Mouse (Mus musculus) right cerebral cortex, postnatal 10 days (tissue): Measurements from ENCODE around the gene Olfr657.

Source experiments
- DNase-seq, 2 experiments: peaks; one replicate each; pipeline ENCODE4 v3.0.0; 2021; ENCODE audit warnings: low spot score in 2 of 2

Gene Olfr657

DNA sequence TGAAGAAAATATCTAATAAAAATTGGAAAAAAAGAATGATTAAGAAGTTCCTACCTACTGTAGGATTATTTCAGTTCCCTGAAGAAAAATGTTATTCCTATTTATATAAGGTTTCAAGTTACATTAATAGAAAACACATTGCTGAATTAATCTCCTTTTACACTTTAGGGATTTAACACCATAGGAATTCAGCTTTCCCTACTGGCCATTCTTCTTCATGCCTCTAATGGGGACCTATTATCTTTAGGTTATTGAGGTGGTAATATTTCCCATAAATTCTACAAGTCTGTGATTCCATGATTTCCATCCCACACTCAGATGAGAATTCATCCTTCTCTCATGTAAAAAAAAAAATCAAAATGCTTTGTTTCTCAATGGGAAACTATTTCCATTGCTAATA lies at the start of gene Olfr657:
Gene Olfr657, plus strand, starts transcription at position 301 of the 400 bp plus-strand sequence.
- DNase-seq, result no peak

DNA sequence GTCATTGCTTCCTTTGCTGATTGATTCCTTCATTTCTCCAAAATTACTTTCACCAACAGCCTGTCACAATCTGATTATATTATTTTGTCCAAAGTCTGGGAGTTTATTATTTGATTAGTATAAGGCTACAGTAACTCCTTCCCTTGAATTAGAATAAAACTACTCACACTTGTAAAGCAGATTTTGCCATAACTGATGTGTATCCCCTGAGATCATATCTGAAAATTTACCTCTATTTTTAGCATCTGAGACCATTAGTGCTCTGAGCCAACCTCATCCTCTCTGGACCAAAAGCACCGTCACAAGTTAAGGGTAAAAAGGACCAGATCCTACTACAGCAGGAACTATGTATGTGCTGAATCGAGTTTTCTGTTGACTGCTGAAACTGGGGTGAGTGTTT lies 47.6 kb upstream of the Olfr657 start, which contains the start of gene Olfr653:
Gene Olfr653, plus strand, starts transcription at position 301 of the 400 bp plus-strand sequence.
- DNase-seq, result no peak

DNA sequence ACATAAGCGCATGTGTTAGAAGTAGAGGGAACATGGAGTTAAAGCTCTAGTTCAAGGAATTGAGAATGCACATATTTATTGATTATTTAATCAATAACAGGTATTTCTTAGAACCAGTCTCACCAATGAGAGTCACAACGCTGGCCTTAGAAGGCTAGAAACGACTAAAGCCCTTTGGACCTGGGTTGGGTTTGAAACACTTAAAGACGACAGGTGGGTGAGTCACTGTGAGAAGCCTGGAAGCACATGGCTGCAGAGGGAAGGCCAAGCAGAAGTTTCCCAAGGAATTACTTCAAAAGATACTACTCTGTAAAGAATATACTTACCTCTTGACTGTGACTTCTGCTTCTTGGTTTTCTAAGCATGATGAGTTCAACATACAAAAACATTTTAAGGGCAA lies 43.7 kb upstream of the Olfr657 start:
- no peak for DNase-seq

DNA sequence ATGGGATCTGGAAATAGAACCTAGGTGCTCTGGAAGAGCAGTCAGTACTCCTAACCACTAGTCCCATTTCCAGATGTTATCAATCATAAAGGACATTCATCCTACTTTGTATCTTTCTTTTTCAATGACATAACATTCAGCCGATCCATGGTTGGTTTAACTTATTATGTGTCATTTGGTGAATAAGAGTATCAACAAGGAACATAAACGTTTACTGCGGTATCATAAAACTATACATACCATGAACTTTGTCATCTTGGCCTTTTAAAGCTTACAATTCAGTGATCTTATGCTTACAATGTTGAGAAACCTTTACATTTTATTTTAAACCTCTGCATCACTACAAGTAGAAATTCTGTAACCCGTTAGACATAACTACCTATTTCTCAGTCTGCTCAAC lies 43.2 kb upstream of the Olfr657 start:
- DNase-seq, result no peak

DNA sequence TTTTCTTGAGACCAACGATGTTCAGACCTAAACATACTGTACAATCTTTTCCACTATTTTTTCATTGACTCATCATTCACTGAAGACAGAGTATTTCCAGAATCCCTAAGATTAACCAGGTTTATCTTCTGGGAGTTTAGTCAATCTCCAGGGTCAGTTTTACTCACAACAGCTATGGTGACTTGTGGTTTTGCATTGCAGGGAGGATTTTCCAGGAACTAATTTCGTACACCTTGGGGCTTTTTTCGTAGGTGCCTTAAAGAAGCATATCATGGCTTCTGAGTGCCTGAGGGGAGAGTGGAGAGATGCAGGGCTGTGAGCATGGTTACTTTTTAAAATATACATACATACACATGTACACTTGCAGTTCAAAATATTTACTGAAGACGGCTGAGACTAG lies 37.9 kb upstream of the Olfr657 start, which contains the start of gene Olfr654:
Gene Olfr654, plus strand, starts transcription at position 301 of the 400 bp plus-strand sequence.
- no peak for DNase-seq

DNA sequence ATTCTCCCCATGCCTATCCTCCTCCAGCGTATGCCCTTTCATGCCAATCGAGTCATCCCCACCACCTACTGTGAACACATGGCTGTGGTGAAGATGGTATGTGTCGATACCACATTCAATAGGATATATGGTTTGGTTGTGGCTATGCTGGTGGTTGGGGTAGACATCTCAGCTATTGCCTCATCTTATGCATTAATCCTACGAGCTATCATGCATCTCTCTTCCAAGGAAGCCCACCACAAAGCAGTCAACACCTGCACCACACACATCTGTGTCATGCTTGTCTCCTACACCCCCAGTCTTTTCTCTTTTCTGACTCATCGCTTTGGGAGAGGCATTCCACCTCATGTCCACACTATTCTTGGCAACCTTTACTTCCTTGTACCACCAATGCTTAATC lies 36.3 kb upstream of the Olfr657 start:
- DNase-seq, result no peak

DNA sequence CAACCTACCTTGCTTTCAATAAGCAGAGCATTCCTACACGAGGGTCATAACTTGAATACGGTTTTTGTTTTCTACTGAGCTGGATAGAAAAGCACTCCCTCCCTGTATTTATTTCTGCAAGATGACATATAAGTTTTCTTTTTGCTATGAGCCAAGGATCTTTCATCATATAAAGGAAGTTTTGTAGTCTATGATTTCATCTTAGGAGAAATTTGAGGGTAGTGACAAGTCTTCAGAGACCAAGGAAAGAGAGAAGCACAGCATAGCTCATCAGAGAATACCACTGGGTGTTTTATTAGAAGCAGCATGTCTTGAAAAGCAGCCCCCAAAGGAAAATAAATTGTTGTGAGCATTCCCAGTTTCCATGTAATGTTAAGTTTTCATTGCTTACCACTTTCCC lies 22.9 kb upstream of the Olfr657 start, which contains the start of gene Olfr655:
Gene Olfr655, minus strand, starts transcription at position 101 of the 400 bp plus-strand sequence.
- DNase-seq, result no peak

DNA sequence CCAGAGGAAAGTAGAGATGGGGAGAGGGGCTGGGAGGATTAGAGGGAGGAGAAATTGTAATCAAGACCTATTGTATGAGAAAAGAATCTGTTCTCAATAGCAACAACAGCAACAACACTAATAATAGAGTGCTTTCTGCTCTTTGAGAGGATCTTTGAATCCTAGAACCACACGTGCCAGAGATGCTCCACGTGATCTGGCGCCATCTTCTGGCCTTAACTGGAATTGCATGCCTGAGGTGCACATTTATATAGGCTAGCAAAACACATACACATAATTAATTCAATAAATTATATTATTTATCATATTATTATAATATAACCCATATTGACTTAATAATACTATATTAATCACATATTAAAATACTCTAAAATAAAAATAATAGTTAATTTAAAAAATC lies 21.4 kb upstream of the Olfr657 start:
- DNase-seq, result no peak

DNA sequence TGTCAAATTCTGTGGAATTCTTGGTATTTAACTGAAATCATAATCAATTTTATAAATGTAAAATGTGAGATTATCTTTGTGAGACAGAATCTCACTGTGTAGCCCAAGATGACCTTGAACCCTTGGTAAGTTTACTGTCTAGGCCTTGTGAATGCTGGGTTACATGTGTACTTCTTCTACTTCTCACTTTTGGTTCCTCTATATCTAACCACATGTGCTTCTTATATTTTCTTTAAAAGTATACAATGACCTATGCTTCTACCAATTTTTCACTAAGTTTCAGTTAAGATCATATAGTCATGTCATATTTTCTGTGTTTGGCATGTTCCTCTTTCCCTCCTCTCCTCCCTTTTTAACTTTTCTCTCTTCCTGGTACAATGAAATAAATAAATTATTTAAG lies 19.9 kb upstream of the Olfr657 start:
- DNase-seq, result no peak

DNA sequence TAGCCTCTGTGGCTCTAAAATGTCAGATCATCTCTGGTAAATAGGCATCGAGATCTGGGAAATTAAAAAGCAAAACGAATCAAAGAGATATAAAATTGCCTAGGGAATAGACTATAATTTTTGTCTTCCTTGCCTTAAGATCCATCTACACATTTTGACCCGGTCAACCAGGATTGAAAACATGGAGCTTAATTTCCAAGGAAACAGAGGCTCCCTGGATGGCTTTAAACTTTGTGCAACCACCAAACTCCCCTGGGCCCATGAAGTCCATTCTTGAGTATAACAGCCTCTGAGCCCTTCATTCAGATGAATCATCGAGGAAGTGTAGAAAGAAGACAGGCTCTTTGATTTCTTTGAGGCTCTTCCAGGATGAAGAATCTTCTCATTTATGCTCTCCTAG lies 10.9 kb upstream of the Olfr657 start, which contains the start of gene Olfr656:
Gene Olfr656, plus strand, starts transcription at position 301 of the 400 bp plus-strand sequence.
- DNase-seq, result no peak

DNA sequence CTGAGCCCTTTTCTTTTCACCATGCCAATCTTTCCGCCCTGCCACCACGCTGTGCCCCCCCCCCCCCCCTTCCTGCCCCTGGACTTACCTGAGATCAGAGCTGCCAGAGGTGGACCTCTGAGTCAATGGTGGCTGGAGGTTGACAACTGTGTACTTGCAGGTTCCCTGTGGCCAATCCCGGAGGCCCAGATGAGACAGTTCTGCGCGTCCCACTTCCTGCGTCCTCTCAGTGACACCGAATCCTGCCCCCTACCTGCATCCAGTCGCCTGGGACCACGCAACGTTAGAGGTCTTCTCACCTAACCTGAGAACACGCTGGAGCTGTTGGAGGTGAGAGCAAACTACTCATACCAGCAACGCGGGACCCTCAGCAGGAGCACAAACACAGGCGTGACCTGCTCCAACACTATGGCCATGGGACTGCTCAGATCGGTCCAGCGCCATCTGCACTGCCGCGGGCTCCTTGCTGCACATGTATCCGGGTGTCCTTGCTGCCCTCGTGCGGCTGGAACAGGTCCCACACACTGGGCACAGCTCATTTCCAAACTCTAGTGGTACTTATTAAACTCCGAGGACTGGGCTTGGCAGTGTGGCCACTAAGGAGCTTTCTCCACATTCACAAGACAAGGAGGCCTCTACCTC lies 22.4 kb downstream of the Olfr657 start, which contains the start of gene Olfr658:
Gene Olfr658, minus strand, starts transcription at position 465 of the 642 bp plus-strand sequence.
- peak; percentile 43 to 56 for DNase-seq

DNA sequence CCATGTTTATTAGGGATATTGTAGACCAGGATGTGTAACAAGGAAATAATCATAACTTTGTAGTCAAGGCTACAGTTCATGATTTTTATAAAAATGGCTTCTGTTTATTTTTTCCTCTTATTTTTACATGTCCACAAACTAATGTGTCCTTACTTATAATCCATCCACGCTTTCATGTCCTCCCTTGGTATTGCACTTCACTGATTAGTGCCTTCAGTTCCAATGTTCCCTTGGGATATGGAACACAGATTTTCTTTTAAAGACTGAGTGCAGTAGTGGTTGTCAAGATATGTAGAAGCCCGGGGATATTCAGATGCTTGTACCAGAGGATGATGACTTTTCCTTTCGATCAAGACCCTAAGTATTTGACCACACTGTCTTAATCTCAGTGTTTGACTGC lies 41.9 kb downstream of the Olfr657 start, which contains the start of gene Olfr659:
Gene Olfr659, plus strand, starts transcription at position 301 of the 400 bp plus-strand sequence.
- no peak for DNase-seq

DNA sequence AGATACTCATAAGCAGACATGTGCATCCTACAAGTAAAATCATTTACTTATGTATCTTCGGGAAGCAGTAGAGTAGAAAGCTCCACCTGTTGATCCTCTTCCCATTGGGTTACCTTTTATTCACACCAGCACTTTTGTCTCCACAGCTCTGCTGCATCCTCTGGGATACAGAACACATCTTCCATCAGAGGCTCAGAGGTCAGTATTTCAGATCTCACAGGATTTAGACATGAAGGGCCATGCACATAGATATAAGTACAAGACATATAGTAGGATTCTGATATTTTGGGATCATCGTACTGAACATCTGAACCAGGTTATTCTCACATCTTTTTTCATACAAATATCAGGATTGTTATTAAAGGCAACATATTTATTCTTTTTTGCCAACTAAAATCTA lies 61.6 kb downstream of the Olfr657 start, which contains the start of gene Olfr661:
Gene Olfr661, plus strand, starts transcription at position 301 of the 400 bp plus-strand sequence.
- no peak for DNase-seq
